ENCODE assay signal across 24 mouse cellular contexts in the genomic region with DNA sequence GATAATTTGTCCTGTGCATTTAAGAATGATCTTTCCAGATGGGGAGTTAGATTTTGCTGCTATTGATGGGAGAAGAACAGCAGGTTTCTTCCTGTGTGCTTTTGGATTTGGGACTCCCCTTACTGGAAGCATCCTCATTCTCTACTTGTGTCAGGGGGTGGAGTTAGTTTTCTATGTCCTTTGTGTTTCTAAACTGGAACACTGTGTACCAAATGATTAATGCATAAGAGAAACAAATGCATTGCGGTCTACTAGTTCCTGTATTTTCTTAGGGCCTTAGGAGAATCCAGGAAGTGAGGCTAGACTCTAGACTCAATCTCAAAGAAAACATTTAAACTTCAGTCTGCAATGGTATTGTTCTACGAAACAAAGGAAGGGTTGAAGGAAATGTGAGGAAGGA.
"Had no signal": no experiment of that assay in that cellular context is flagged by ENCODE, and none has a peak within 500 bp of the region (broad histone marks: within the 10 kb centered on the region; RNA-seq: fewer than 3 reads in every experiment).

No protein-coding gene starts in this region.

- H3K4me3 ChIP-seq: heart, adult 2 months; heart, embryonic 10.5 days; heart, embryonic 12.5 days; hindbrain, embryonic 12.5 days; intestine, embryonic 15.5 days; kidney, embryonic 15.5 days; limb, embryonic 12.5 days had no signal

- H3K27me3 ChIP-seq: heart, embryonic 12.5 days; hindbrain, embryonic 12.5 days; intestine, embryonic 15.5 days; kidney, embryonic 15.5 days; limb, embryonic 12.5 days had no signal

- H3K36me3 ChIP-seq: heart, embryonic 10.5 days; heart, embryonic 12.5 days; hindbrain, embryonic 12.5 days; intestine, embryonic 15.5 days; kidney, embryonic 15.5 days; limb, embryonic 12.5 days had no signal

- H3K4me2 ChIP-seq: heart, embryonic 12.5 days; hindbrain, embryonic 12.5 days; hindbrain, embryonic 14.5 days; intestine, embryonic 15.5 days; kidney, embryonic 15.5 days; limb, embryonic 12.5 days had no signal

- H3K9ac ChIP-seq: forebrain, postnatal 0 days; heart, embryonic 12.5 days; hindbrain, embryonic 12.5 days; hindbrain, embryonic 14.5 days; intestine, embryonic 15.5 days; kidney, embryonic 15.5 days; limb, embryonic 12.5 days had no signal

- H3K9me3 ChIP-seq: heart, embryonic 10.5 days; heart, embryonic 12.5 days; hindbrain, embryonic 12.5 days; intestine, embryonic 15.5 days; kidney, embryonic 15.5 days; limb, embryonic 12.5 days had no signal

- ATAC-seq: forebrain, postnatal 0 days; hindbrain, embryonic 16.5 days; inflammation-experienced regulatory T-cells, adult 6 months; intestine, embryonic 15.5 days; intestine, postnatal 0 days had no signal

- DNase-seq: forebrain, postnatal 0 days; gastrocnemius, postnatal 14 days; gastrocnemius, postnatal 36 days; heart, adult 11 months; heart, adult 2 months; heart, postnatal 10 days; kidney, adult 2 months; kidney, adult 9 months; kidney, postnatal 14 days; kidney, postnatal 36 days; layer of hippocampus, adult 9-11 months; layer of hippocampus, postnatal 36 days; left cerebral cortex, postnatal 4 days had no signal

- H3K4me1 ChIP-seq: heart, embryonic 10.5 days; heart, embryonic 12.5 days; hindbrain, embryonic 12.5 days; intestine, embryonic 15.5 days; limb, embryonic 12.5 days had no signal

- H3K27ac ChIP-seq: heart, adult 2 months; heart, embryonic 10.5 days; hindbrain, embryonic 12.5 days; hindbrain, embryonic 14.5 days; intestine, embryonic 15.5 days; kidney, embryonic 15.5 days; kidney, postnatal 0 days; limb, embryonic 12.5 days had no signal
